Mouse (Mus musculus): Measurements from ENCODE around the gene 1700061G19Rik. TPM values are rescaled to one million over a fixed set of nuclear protein-coding genes. Genes with fewer than 3 reads are reported as not detected.

Gene 1700061G19Rik
- total and polyA plus RNA-seq, 3 experiments: 0.27 to 0.68 TPM; not detected in 1

- Histone ChIP-seq H3K9ac (ENCODE audit: control insufficient read depth, low read depth, low read length, poor library complexity, severe bottlenecking) (peak overlapping the region; percentile 72), H3K4me3 (ENCODE audit: control insufficient read depth in 1 of 2, insufficient read depth in 1 of 2, low read depth in 2 of 2, low read length in 2 of 2) (peak overlapping the region; percentile 67 to 75), H3K9me3 (replicated peaks; ENCODE audit: insufficient read depth, low read length) (no peaks in the 10 kb centered on the region), H3K27ac (ENCODE audit: control insufficient read depth, low read depth, low read length) (peak overlapping the region; percentile 60), H3K79me2 (ENCODE audit: control insufficient read depth, insufficient read depth, low read length, poor library complexity) (peaks cover 17% of the 10 kb centered on the region), H3K27me3 (ENCODE audit: control insufficient read depth in 1 of 2, insufficient read depth in 2 of 2, low read length in 2 of 2) (no peaks in the 10 kb centered on the region), H3K4me1 (ENCODE audit: control insufficient read depth in 1 of 2, insufficient read depth in 2 of 2, low read length in 2 of 2) (peaks cover 0 to 45% of the 10 kb centered on the region in 2 experiments; a peak in 2 of 4 replicates), H3K36me3 (ENCODE audit: control insufficient read depth in 1 of 2, insufficient read depth in 2 of 2, low read length in 2 of 2) (peaks cover 0 to 30% of the 10 kb centered on the region in 2 experiments; a peak in 2 of 4 replicates)
- peak; percentile 50 for DNase-seq (ENCODE audit: low read depth, low spot score)
- TF ChIP-seq MAX (IDR thresholded peaks at IDR 0.05; ENCODE audit: low read length) (peak; percentile 58; the same call in 1 of the 2 replicates), ZMIZ1 (IDR thresholded peaks at IDR 0.05; ENCODE audit: low read depth, low read length) (no peak), ETS1 (IDR thresholded peaks at IDR 0.05; ENCODE audit: low read depth, low read length) (0 out of 2 replicates have a peak, but pooled peaks have one; percentile 10), ZKSCAN1 (IDR thresholded peaks at IDR 0.05; ENCODE audit: low read depth, low read length) (no peak), MAFK (IDR thresholded peaks at IDR 0.05; ENCODE audit: borderline replicate concordance, low read depth, low read length) (no peak), KAT2A (conservative IDR thresholded peaks at IDR 0.05; ENCODE audit: low read depth, low read length) (no peak), MYC (IDR thresholded peaks at IDR 0.05; ENCODE audit: low read depth, low read length) (0 out of 2 replicates have a peak, but pooled peaks have one; percentile 21), ZNF384 (IDR thresholded peaks at IDR 0.05; ENCODE audit: low read depth, low read length) (no peak), RCOR1 (IDR thresholded peaks at IDR 0.05; ENCODE audit: low read depth, low read length) (no peak), TAL1 (IDR thresholded peaks at IDR 0.05; ENCODE audit: low read length) (no peak), USF1 (IDR thresholded peaks at IDR 0.05; ENCODE audit: low read depth, low read length) (no peak), CHD1 (IDR thresholded peaks at IDR 0.05; ENCODE audit: low read depth, low read length) (no peak), EP300 (IDR thresholded peaks at IDR 0.05; ENCODE audit: low read depth in 1 of 2, low read length in 2 of 2) (no peak), MXI1 (IDR thresholded peaks at IDR 0.05; ENCODE audit: low read depth, low read length) (peak; percentile 59; the same call in 1 of the 2 replicates), MAZ (IDR thresholded peaks at IDR 0.05; ENCODE audit: low read depth, low read length) (peak; percentile 55; the same call in 1 of the 2 replicates), BHLHE40 (IDR thresholded peaks at IDR 0.05; ENCODE audit: borderline replicate concordance, low read depth, low read length) (peak; percentile 93), RAD21 (IDR thresholded peaks at IDR 0.05; ENCODE audit: low read depth, low read length) (no peak)
Observed at GRCm38 (mm10) chr17:56829171-56829570, 46.1 kb upstream of the 1700061G19Rik start.

- peak overlapping the region; percentile 60 for H3K27ac ChIP-seq (ENCODE audit: control insufficient read depth, low read depth, low read length)
- peak; percentile 56 for DNase-seq (ENCODE audit: low read depth, low spot score)
- TF ChIP-seq ZKSCAN1 (IDR thresholded peaks at IDR 0.05; ENCODE audit: low read depth, low read length): no peak
- TF ChIP-seq GATA1 (IDR thresholded peaks at IDR 0.05; ENCODE audit: low read depth, low read length): no peak
- no peak for TF ChIP-seq POLR2AphosphoS5 (IDR thresholded peaks at IDR 0.05; ENCODE audit: borderline replicate concordance, low read depth, low read length)
- TF ChIP-seq SIN3A (IDR thresholded peaks at IDR 0.05; ENCODE audit: low read length): peak; percentile 34; the same call in 1 of the 2 replicates
- TF ChIP-seq KAT2A (conservative IDR thresholded peaks at IDR 0.05; ENCODE audit: low read depth, low read length): no peak
- TF ChIP-seq NRF1 (IDR thresholded peaks at IDR 0.05; ENCODE audit: insufficient read depth, low read depth, low read length, poor library complexity, severe bottlenecking): peak; percentile 63
- TF ChIP-seq ELF1 (IDR thresholded peaks at IDR 0.05; ENCODE audit: low read depth, low read length): no peak
- H3K4me3 ChIP-seq (ENCODE audit: control insufficient read depth in 1 of 2, insufficient read depth in 1 of 2, low read depth in 2 of 2, low read length in 2 of 2): peak overlapping the region; percentile 67 to 75
- no peaks in the 10 kb centered on the region for H3K27me3 ChIP-seq (ENCODE audit: control insufficient read depth in 1 of 2, insufficient read depth in 2 of 2, low read length in 2 of 2)
- H3K4me1 ChIP-seq (ENCODE audit: control insufficient read depth in 1 of 2, insufficient read depth in 2 of 2, low read length in 2 of 2): peaks cover 0 to 45% of the 10 kb centered on the region in 2 experiments; a peak in 2 of 4 replicates
- H3K79me2 ChIP-seq (ENCODE audit: control insufficient read depth, insufficient read depth, low read length, poor library complexity): peaks cover 17% of the 10 kb centered on the region
- H3K9me3 ChIP-seq (replicated peaks; ENCODE audit: insufficient read depth, low read length): no peaks in the 10 kb centered on the region
- H3K9ac ChIP-seq (ENCODE audit: control insufficient read depth, low read depth, low read length, poor library complexity, severe bottlenecking): peak overlapping the region; percentile 72
- peaks cover 0 to 30% of the 10 kb centered on the region in 2 experiments; a peak in 2 of 4 replicates for H3K36me3 ChIP-seq (ENCODE audit: control insufficient read depth in 1 of 2, insufficient read depth in 2 of 2, low read length in 2 of 2)
Observed at GRCm38 (mm10) chr17:56829795-56830194, 45.5 kb upstream of the 1700061G19Rik start.

Data from MEL (cell line).